10 mouse cellular contexts compared by ENCODE assay signal in genomic region chr14:103589819-103590218, GRCm38 (mm10).
DNase-seq lines count a peak whose midpoint lies in the region; ATAC-seq lines count a peak whose summit lies in the region.
"Had no signal": no experiment of that assay in that cellular context is flagged by ENCODE, and none has a peak within 500 bp of the region (broad histone marks: within the 10 kb centered on the region; RNA-seq: fewer than 3 reads in every experiment).

No protein-coding gene starts in this region.

- peak overlapping the region; percentile 31; the same call in 1 of the 2 replicates for H3K4me2 ChIP-seq in heart, embryonic 12.5 days
- peak overlapping the region; percentile 22; the same call in 1 of the 2 replicates for H3K4me2 ChIP-seq in lung, embryonic 15.5 days
- H3K4me2 ChIP-seq in forebrain, embryonic 15.5 days (replicated peaks): no peak overlapping the region; the same call in 1 of the 2 replicates

- H3K9me3 ChIP-seq in heart, embryonic 12.5 days (replicated peaks): no peaks in the 10 kb centered on the region
- no peaks in the 10 kb centered on the region for H3K9me3 ChIP-seq in lung, embryonic 15.5 days
- no peaks in the 10 kb centered on the region for H3K9me3 ChIP-seq in forebrain, embryonic 15.5 days

- H3K27me3 ChIP-seq in heart, embryonic 12.5 days (replicated peaks): no peaks in the 10 kb centered on the region
- H3K27me3 ChIP-seq in lung, embryonic 15.5 days: no peaks in the 10 kb centered on the region
- H3K27me3 ChIP-seq in forebrain, embryonic 15.5 days: no peaks in the 10 kb centered on the region

- ATAC-seq in heart, embryonic 12.5 days (ENCODE audit: insufficient number of reproducible peaks, low FRiP score): peak; percentile 64; the same call in 1 of the 2 replicates
- ATAC-seq in lung, embryonic 15.5 days (ENCODE audit: borderline replicate concordance, extremely low read depth, low FRiP score, low TSS enrichment): peak; percentile 83; the same call in 1 of the 2 replicates
- peak; percentile 93 for ATAC-seq in forebrain, embryonic 15.5 days (replicated peaks)
- ATAC-seq in activated CD4-positive, CD25-positive, alpha-beta regulatory T cell, adult 4 months: no peak

- no peaks in the 10 kb centered on the region for H3K36me3 ChIP-seq in heart, embryonic 12.5 days
- no peaks in the 10 kb centered on the region for H3K36me3 ChIP-seq in lung, embryonic 15.5 days
- H3K36me3 ChIP-seq in forebrain, embryonic 15.5 days: no peaks in the 10 kb centered on the region

- DNase-seq in heart, postnatal 25 days (ENCODE audit: low spot score): no peak
- DNase-seq in lung, postnatal 25 days (ENCODE audit: low spot score): no peak
- peak; percentile 44 to 61 for DNase-seq in right cerebral cortex, adult 2 months (ENCODE audit: low spot score in 2 of 2)
- DNase-seq in urinary bladder, adult 18-20 months (ENCODE audit: low spot score in 2 of 2): no peak
- DNase-seq: cerebellum, adult 8-10 months; thymus, adult 18-20 months had no signal

- intact Hi-C loops in heart, postnatal 25 days (cut with DNase I): no loop called here

- H3K9ac ChIP-seq in heart, embryonic 12.5 days: no peak overlapping the region
- H3K9ac ChIP-seq in lung, embryonic 15.5 days: no peak overlapping the region
- H3K9ac ChIP-seq in forebrain, embryonic 15.5 days (replicated peaks): no peak overlapping the region

- WGBS in heart, embryonic 12.5 days: 54% methylated on average over 7 of the region's 7 CpGs
- WGBS in lung, embryonic 15.5 days: 47% methylated on average over 7 of the region's 7 CpGs
- 49% methylated on average over 7 of the region's 7 CpGs for WGBS in forebrain, embryonic 15.5 days

- no peaks in the 10 kb centered on the region for H3K4me1 ChIP-seq in heart, embryonic 12.5 days (replicated peaks)
- no peaks in the 10 kb centered on the region for H3K4me1 ChIP-seq in lung, embryonic 15.5 days
- H3K4me1 ChIP-seq in forebrain, embryonic 15.5 days: peaks cover 6% of the 10 kb centered on the region

- no peak overlapping the region for H3K4me3 ChIP-seq in heart, embryonic 12.5 days
- H3K4me3 ChIP-seq in lung, embryonic 15.5 days: no peak overlapping the region
- no peak overlapping the region for H3K4me3 ChIP-seq in forebrain, embryonic 15.5 days

- H3K27ac ChIP-seq in heart, embryonic 12.5 days (ENCODE audit: poor library complexity, severe bottlenecking): no peak overlapping the region
- no peak overlapping the region for H3K27ac ChIP-seq in lung, embryonic 15.5 days
- H3K27ac ChIP-seq in forebrain, embryonic 15.5 days (replicated peaks): no peak overlapping the region

Comparison
In these comparisons a context has a peak if more than half of its experiments do, and no peak if none do; other contexts are left out.
1. DNase-seq: peak in right cerebral cortex, adult 2 months (2 of 2); none in heart, postnatal 25 days (single experiment), lung, postnatal 25 days (single experiment) and urinary bladder, adult 18-20 months (0 of 2).